Mouse (Mus musculus) forebrain, postnatal 0 days (tissue): ENCODE measurements around the gene Uri1. TPM values are rescaled to one million over a fixed set of nuclear protein-coding genes. Genes with fewer than 3 reads are reported as not detected.

Experiments
- ATAC-seq: fragments of 200-750 bp; cut with Nextera tagmentation; 2 replicates; pipeline ENCODE4 v1.8.0; 2017; ENCODE audit warnings: mild to moderate bottlenecking, moderate library complexity
- DNase-seq: peaks from one replicate; pipeline ENCODE4 v3.0.0-alpha.2; 2015
- H3K27ac ChIP-seq: fragments of 300-500 bp; sonication (generic); 2 replicates; pipeline ENCODE4 v1.5.1; 2014; ENCODE audit warnings: low read depth, mild to moderate bottlenecking, antibody characterized with exemption, low read length, moderate library complexity, mixed read lengths
- H3K27me3 ChIP-seq: fragments of 300-500 bp; sonication (generic); 2 replicates; pipeline ENCODE4 v1.6.1; 2014; ENCODE audit warnings: mild to moderate bottlenecking, low read length, mixed read lengths; ENCODE audit not compliant: insufficient read depth
- H3K36me3 ChIP-seq: fragments of 300-500 bp; sonication (generic); 2 replicates; pipeline ENCODE4 v1.6.1; 2014; ENCODE audit warnings: mild to moderate bottlenecking, moderate library complexity; ENCODE audit not compliant: insufficient read depth
- H3K4me1 ChIP-seq: fragments of 300-500 bp; sonication (generic); 2 replicates; pipeline ENCODE4 v1.6.1; 2014; ENCODE audit warnings: antibody characterized with exemption; ENCODE audit not compliant: insufficient read depth
- H3K4me2 ChIP-seq: fragments of 300-500 bp; sonication (generic); 2 replicates; pipeline ENCODE4 v1.6.1; 2014; ENCODE audit warnings: low read depth, mild to moderate bottlenecking, moderate library complexity
- H3K4me3 ChIP-seq: fragments of 300-500 bp; sonication (generic); 2 replicates; pipeline ENCODE4 v1.5.1; 2014; ENCODE audit warnings: low read depth, low read length, mixed read lengths
- H3K9ac ChIP-seq: fragments of 300-500 bp; sonication (generic); 2 replicates; pipeline ENCODE4 v1.6.1; 2014; ENCODE audit warnings: mild to moderate bottlenecking
- H3K9me3 ChIP-seq: fragments of 300-500 bp; sonication (generic); 2 replicates; pipeline ENCODE4 v1.6.1; 2016; ENCODE audit warnings: low read length
- CTCF ChIP-seq: sonication (generic); IDR thresholded peaks from 2 replicates; pipeline ENCODE4 v1.5.1; 2016; ENCODE audit warnings: antibody characterized with exemption, control low read depth, low read depth
- WGBS: fragments of 180-500 bp; shearing (Covaris S2); extraction: QIAGEN DNeasy Blood & Tissue Kit; methylation state at CpG from one replicate; pipeline ENCODE4 v1.1.7; 2014; 5-methylcytosine and 5-hydroxymethylcytosine counted together
- polyA plus RNA-seq: library from polyadenylated mRNA; unstranded; fragments of >200 nt; fragmentation: Nextera tagmentation; extraction: Ambion mirVana; gene quantifications from 2 replicates; pipeline ENCODE4 v1.2.1, GENCODE M21; 2015
- total RNA-seq: library from RNA; depleted of rRNA; stranded (reverse); fragments of >200 nt; gene quantifications from 2 replicates; pipeline ENCODE4 v1.2.3, GENCODE M21; 2014; rRNA removed

Uri1 gene
- total and polyA plus RNA-seq, 2 experiments from 2014 or later, result 39.0 to 49.4 TPM

GRCm38 (mm10) chr7:37911114-37911801, 112.1 kb downstream of the Uri1 start:
- H3K36me3 ChIP-seq, result no peaks in the 10 kb centered on the region
- TF ChIP-seq CTCF, result no peak

GRCm38 (mm10) chr7:37910161-37910560, 113.2 kb downstream of the Uri1 start:
- WGBS, result 55% methylated on average over 9 of the region's 9 CpGs
- no peaks in the 10 kb centered on the region for H3K36me3 ChIP-seq
- H3K27ac ChIP-seq, result no peak overlapping the region
- no peaks in the 10 kb centered on the region for H3K9me3 ChIP-seq
- H3K4me2 ChIP-seq, result no peak overlapping the region
- H3K4me3 ChIP-seq, result no peak overlapping the region
- TF ChIP-seq CTCF, result no peak
- H3K27me3 ChIP-seq, result no peaks in the 10 kb centered on the region
- ATAC-seq (no peak), DNase-seq (no peak)
- no peaks in the 10 kb centered on the region for H3K4me1 ChIP-seq
- no peak overlapping the region for H3K9ac ChIP-seq

More at GRCm38 (mm10) chr7:37911114-37911801, 112.1 kb downstream of the Uri1 start:
- no peak for DNase-seq
- Histone ChIP-seq H3K4me3 (no peak overlapping the region), H3K27me3 (no peaks in the 10 kb centered on the region), H3K9ac (no peak overlapping the region), H3K4me2 (no peak overlapping the region), H3K27ac (no peak overlapping the region), H3K9me3 (no peaks in the 10 kb centered on the region), H3K4me1 (no peaks in the 10 kb centered on the region)
- ATAC-seq, result no peak
- 33% methylated on average over 5 of the region's 5 CpGs for WGBS

Other genes with a start within 250 kb of the Uri1 start
- 24.3 and 34.9 TPM in 2 replicates for gene Zfp536, start 249.9 kb downstream of the Uri1 start, total RNA-seq
- 8.1 and 17.0 TPM in 2 replicates for gene Zfp536, start 249.9 kb downstream of the Uri1 start, polyA plus RNA-seq
- gene Ccne1, start 84.0 kb upstream of the Uri1 start, total RNA-seq, result 7.5 and 9.9 TPM in 2 replicates
- 8.3 and 11.8 TPM in 2 replicates for gene Ccne1, start 84.0 kb upstream of the Uri1 start, polyA plus RNA-seq
- gene 1600014C10Rik, start 159.7 kb upstream of the Uri1 start, total RNA-seq, result 18.2 and 24.9 TPM in 2 replicates
- gene 1600014C10Rik, start 159.7 kb upstream of the Uri1 start, polyA plus RNA-seq, result 12.8 and 20.8 TPM in 2 replicates
- gene Plekhf1, start 204.5 kb upstream of the Uri1 start, total RNA-seq, result 0.62 and 0.86 TPM in 2 replicates
- 0.52 and 0.54 TPM in 2 replicates for gene Plekhf1, start 204.5 kb upstream of the Uri1 start, polyA plus RNA-seq
- gene Pop4, start 247.9 kb upstream of the Uri1 start, total RNA-seq, result 76.9 and 100 TPM in 2 replicates
- gene Pop4, start 247.9 kb upstream of the Uri1 start, polyA plus RNA-seq, result 74.9 and 83.0 TPM in 2 replicates